Mouse (Mus musculus) ES-Bruce4 (cell line): ENCODE results near the gene Fgfr2. TPM values are rescaled to one million over a fixed set of nuclear protein-coding genes. Genes with fewer than 3 reads are reported as not detected.
"Not testable (repeated sequence)": the region's sequence is repeated elsewhere in the genome, so short reads cannot be mapped to it uniquely, and the experiment has no call there.

Source experiments
- H3K27ac ChIP-seq: 2 replicates; pipeline ENCODE4 v1.5.1; 2012; ENCODE audit warnings: low read length, inconsistent platforms; ENCODE audit not compliant: insufficient read depth
- H3K27me3 ChIP-seq: 2 replicates; pipeline ENCODE4 v1.6.1; 2012; ENCODE audit warnings: mild to moderate bottlenecking, low read length, inconsistent platforms; ENCODE audit not compliant: control insufficient read depth, poor library complexity, insufficient read depth, severe bottlenecking
- H3K36me3 ChIP-seq: 2 replicates; pipeline ENCODE4 v1.6.1; 2012; ENCODE audit warnings: inconsistent platforms, mild to moderate bottlenecking, low read length, moderate library complexity; ENCODE audit not compliant: control insufficient read depth, poor library complexity, insufficient read depth, severe bottlenecking
- H3K4me1 ChIP-seq: one replicate; pipeline ENCODE4 v1.8.1; 2011; ENCODE audit warnings: low read length; ENCODE audit not compliant: control insufficient read depth, insufficient read depth
- H3K4me3 ChIP-seq: 2 replicates; pipeline ENCODE4 v1.5.1; 2011; ENCODE audit warnings: low read depth, mild to moderate bottlenecking, low read length
- H3K9ac ChIP-seq: 2 replicates; pipeline ENCODE4 v1.6.1; 2012; ENCODE audit warnings: low read depth, mild to moderate bottlenecking, inconsistent platforms; ENCODE audit not compliant: poor library complexity, severe bottlenecking
- H3K9me3 ChIP-seq: replicated peaks from 2 replicates; pipeline ENCODE4 v1.6.1; 2012; ENCODE audit warnings: mild to moderate bottlenecking, low read length, inconsistent platforms; ENCODE audit not compliant: control insufficient read depth, poor library complexity, insufficient read depth, severe bottlenecking
- CTCF ChIP-seq: IDR thresholded peaks from one replicate; pipeline ENCODE4 v1.8.1; 2011; ENCODE audit warnings: low read depth, low read length
- EP300 ChIP-seq: IDR thresholded peaks from 2 replicates; pipeline ENCODE4 v1.6.1; 2011; ENCODE audit warnings: low read depth, low read length; ENCODE audit not compliant: insufficient read depth
- POLR2A ChIP-seq: IDR thresholded peaks from one replicate; pipeline ENCODE4 v1.8.1; 2011; ENCODE audit warnings: low read length; ENCODE audit not compliant: insufficient read depth
- polyA plus RNA-seq: library from polyadenylated mRNA; stranded (reverse); fragments of >200 nt; gene quantifications from 2 replicates; pipeline ENCODE4 v1.2.4, GENCODE M21; 2011; ENCODE audit warnings: low read depth; ENCODE audit not compliant: missing spikeins, insufficient read depth, insufficient read length

The Fgfr2 gene
- polyA plus RNA-seq, 1 experiment: 34.8 TPM

- Histone ChIP-seq H3K9ac (no peak overlapping the region), H3K27ac (no peak overlapping the region), H3K9me3 (no peaks in the 10 kb centered on the region), H3K4me3 (no peak overlapping the region), H3K36me3 (no peaks in the 10 kb centered on the region), H3K27me3 (no peaks in the 10 kb centered on the region), H3K4me1 (no peaks in the 10 kb centered on the region)
- TF ChIP-seq EP300 (no peak), POLR2A (no peak), CTCF (no peak)
Observed at GRCm38 (mm10) chr7:132513419-132513982, 609.6 kb downstream of the Fgfr2 start.

GRCm38 (mm10) chr7:132509110-132509509, 614.0 kb downstream of the Fgfr2 start:
- H3K4me3 ChIP-seq: no peak overlapping the region
- no peaks in the 10 kb centered on the region for H3K36me3 ChIP-seq
- no peaks in the 10 kb centered on the region for H3K9me3 ChIP-seq
- no peak overlapping the region for H3K27ac ChIP-seq
- no peaks in the 10 kb centered on the region for H3K4me1 ChIP-seq
- no peak overlapping the region for H3K9ac ChIP-seq
- no peaks in the 10 kb centered on the region for H3K27me3 ChIP-seq
- TF ChIP-seq POLR2A (no peak), EP300 (no peak), CTCF (no peak)

GRCm38 (mm10) chr7:132507361-132507760, 615.8 kb downstream of the Fgfr2 start:
- Histone ChIP-seq H3K36me3 (no peaks in the 10 kb centered on the region), H3K27ac (no peak overlapping the region), H3K9ac (no peak overlapping the region), H3K27me3 (no peaks in the 10 kb centered on the region), H3K4me3 (no peak overlapping the region), H3K4me1 (no peaks in the 10 kb centered on the region), H3K9me3 (no peaks in the 10 kb centered on the region)
- TF ChIP-seq CTCF (peak; percentile 50), EP300 (no peak)

DNA sequence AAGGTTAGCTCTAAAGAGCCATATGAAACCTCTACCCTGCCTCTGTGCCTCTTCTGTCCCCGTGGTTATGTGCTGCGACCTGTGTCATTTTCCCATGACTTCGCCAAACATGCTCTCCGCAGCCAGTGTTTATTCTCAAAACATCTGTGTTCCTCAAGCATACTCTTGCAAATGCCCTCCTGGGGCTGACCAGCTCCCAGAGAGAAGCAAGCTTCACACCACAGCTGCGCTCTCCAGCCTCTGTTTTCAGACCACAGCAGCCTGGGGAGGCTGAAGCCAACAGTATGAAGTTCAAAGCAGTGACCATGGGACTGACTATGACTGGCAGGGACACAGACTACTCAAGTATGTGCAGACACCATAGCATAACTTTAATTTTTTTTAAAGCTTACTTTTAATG, 616.9 kb downstream of the Fgfr2 start:
- no peak overlapping the region for H3K9ac ChIP-seq
- no peak overlapping the region for H3K4me3 ChIP-seq
- H3K27ac ChIP-seq: no peak overlapping the region
- TF ChIP-seq CTCF (no peak), POLR2A (no peak), EP300 (no peak)
- H3K36me3 ChIP-seq: no peaks in the 10 kb centered on the region
- no peaks in the 10 kb centered on the region for H3K9me3 ChIP-seq
- H3K27me3 ChIP-seq: no peaks in the 10 kb centered on the region
- H3K4me1 ChIP-seq: no peaks in the 10 kb centered on the region

- H3K4me1 ChIP-seq, H3K9me3 ChIP-seq, H3K9ac ChIP-seq, H3K4me3 ChIP-seq, H3K27me3 ChIP-seq, H3K27ac ChIP-seq, H3K36me3 ChIP-seq: not testable (repeated sequence)
Observed at GRCm38 (mm10) chr7:132502445-132502844, 620.7 kb downstream of the Fgfr2 start.

DNA sequence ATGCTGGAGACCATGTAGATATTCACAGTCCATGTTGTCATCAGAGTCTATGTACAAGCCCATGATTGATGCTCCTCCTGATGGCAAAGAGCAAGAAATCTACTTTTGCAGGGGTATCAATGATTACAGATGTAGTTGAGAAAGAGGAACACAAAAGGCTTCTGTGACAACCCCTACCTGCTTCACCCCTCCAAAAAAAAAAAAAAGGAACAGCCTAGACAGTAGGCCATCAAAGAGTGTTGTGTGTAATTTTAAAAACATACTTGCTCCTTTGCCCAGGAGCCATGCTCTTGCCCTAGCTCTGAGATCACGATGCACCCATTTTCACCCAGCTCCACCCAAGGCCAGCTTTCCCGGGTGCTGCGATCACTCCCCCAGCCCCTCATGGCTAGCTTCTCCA, 626.0 kb downstream of the Fgfr2 start:
- Histone ChIP-seq H3K27me3 (no peaks in the 10 kb centered on the region), H3K4me1 (no peaks in the 10 kb centered on the region), H3K36me3 (no peaks in the 10 kb centered on the region), H3K27ac (no peak overlapping the region), H3K9ac (no peak overlapping the region), H3K9me3 (no peaks in the 10 kb centered on the region), H3K4me3 (no peak overlapping the region)
- TF ChIP-seq POLR2A: no peak
- TF ChIP-seq CTCF: no peak
- TF ChIP-seq EP300: no peak
